Mouse (Mus musculus) lung, postnatal 0 days (tissue): ENCODE data around the gene Dcun1d5.

ENCODE experiments used
- CTCF ChIP-seq: IDR thresholded peaks from 2 replicates; pipeline ENCODE4 v1.5.1; 2016; ENCODE audit warnings: antibody characterized with exemption, mild to moderate bottlenecking
- EP300 ChIP-seq: IDR thresholded peaks from 2 replicates; pipeline ENCODE4 v1.6.1; 2016; ENCODE audit warnings: antibody characterized with exemption, mild to moderate bottlenecking, control low read depth

DNA sequence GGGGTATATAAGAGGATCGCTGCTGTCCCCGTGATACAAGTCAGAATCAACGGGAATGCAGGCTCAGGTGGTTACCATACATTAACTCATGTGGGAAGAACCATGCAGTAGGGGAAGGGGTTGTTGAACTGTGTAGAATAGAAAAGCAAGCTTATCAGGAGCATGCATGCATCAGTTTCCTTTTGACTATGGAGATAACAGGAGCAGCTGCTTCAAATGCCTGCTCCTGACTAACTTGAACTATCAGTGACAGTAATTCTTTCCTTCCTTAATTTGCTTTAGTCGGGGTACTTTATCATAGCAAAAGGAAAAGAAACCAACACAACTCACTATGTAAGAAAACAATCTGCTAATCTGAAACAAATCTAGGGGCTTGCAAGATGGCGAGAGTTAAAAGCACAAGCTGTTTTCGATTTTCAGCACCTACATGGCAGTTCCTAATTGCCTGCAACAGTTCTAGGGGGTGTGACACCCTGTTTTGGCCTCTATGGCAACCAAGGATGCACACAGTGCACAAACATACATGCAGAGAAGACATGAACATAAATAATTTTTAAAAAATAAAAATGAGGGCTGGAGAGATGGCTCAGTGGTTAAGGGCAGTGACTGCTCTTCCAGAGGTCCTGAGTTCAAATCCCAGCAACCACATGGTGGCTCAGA, 16.9 kb upstream of the Dcun1d5 start:
- TF ChIP-seq CTCF (no peak), EP300 (no peak)
